Mouse (Mus musculus): ENCODE results near the gene Six1.
A peak's percentile ranks its signal among the peaks of the same experiment; 100 is the strongest.
"Not testable (repeated sequence)": the region's sequence is repeated elsewhere in the genome, so short reads cannot be mapped to it uniquely, and the experiment has no call there.

The Six1 gene

DNA sequence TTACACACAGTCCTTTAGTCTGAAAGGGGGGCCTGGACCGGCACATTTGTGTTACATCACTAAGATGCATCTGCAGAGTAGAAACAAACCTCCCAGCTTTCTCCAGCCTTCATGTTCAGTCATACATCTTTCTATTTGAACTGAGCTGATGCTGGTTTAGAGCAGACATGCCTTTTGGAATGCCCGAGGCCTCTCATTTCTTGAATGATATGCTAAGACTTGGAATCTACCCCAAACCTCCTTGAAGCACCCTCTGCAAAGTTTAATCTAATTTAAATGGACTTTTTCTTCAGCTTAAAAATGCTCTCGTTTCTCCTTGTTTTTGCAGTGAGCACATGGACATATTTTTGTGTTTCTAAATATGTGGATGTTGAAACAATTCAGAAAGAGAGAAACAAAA, 21.0 kb downstream of the Six1 start:
- DNase-seq = no peak

DNA sequence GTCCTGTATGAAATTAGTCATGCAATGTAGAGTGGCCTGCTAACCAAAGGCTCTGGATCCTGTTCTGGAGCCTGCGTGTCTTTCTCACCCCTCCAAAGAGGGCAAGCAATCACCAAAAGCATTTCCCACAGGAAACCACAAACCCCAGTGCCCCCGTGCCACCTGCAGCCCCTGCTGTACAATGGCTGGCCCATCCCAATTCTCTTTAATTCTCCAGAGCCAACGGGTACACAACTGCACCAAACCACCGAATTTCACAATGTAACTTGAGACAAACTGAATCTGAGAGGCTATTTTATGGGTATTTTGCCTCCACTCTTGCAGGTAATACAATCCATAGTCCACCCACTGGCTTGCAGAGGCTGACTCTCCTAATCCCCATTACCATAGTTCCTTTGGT, 22.4 kb downstream of the Six1 start:
- DNase-seq = no peak

DNA sequence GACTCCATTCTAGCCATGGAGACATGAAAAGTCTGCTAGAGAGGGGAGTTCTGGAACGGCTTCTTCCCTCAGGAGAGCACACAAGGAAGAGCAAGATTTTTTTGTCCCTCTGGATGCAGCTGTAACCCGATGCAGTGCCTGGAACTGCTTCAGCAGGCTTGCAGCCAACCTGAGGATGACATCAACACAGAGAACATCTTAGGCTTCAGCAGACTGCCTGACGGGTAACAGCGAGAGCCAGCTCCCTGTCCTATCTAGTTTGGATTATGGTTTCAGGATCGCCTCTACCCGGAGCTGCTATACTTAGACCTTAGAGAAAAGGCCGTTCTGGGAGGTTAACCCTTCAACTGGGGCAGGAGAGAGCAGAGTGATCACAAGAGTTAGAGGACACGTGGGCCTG, 28.2 kb downstream of the Six1 start:
- no peak for DNase-seq

DNA sequence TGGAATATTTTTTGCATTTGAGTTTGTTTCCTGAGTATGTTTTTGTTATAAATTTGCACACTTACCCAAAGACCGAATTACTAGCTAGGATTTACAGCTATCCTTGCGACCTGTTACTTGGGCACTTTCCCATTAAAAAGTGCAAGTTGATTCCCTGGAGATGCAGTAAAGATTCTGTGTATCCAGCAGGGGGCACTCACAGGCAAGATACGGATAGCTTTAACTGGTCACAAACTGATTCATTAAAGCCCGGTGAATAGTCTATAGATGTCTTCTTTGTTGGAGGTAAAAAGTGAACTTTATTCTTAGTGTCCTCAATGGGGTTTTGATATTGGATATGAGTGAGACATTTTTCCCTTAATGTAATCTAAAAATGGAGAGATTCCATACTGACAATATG, 32.7 kb downstream of the Six1 start:
- peak; percentile 32 for DNase-seq

DNA sequence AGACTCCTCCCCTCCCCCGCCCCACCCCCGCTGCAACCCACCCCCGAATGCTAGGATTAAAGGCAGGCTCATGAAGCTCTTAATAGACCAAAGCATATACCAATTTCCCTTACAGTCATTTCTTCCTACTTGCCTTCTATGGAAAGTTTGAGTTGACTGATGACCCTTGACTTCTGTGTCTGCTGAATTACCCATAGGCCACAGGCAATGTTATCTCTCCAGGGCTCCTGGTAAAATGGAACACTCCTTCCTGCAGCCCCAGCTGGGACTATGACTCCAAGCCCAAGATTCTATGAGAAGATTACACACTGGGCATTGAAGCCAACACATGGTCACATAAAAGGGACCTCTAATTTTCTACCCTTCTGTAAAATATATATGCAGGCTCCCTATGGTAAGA, 33.3 kb downstream of the Six1 start:
- no peak for DNase-seq

DNA sequence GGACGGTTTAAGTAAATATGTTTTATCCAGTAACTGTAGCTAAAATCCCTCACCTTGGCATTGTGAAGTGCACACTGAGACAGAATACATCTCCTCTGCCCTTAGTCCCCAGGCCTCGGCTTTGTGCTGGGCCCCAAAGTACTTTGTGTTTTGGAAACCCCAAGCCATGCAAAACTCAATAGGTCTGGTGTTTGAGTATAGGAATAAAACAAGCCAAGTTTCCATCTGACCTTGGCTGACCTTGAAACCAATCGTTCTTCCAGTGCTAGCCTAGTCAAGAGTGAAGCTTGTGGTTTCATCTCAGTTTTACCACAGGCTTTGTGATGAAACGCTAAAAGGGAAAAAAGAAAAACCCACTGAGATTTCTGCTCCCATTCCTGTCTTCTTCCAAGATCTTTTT, 34.8 kb downstream of the Six1 start:
- DNase-seq = no peak

DNA sequence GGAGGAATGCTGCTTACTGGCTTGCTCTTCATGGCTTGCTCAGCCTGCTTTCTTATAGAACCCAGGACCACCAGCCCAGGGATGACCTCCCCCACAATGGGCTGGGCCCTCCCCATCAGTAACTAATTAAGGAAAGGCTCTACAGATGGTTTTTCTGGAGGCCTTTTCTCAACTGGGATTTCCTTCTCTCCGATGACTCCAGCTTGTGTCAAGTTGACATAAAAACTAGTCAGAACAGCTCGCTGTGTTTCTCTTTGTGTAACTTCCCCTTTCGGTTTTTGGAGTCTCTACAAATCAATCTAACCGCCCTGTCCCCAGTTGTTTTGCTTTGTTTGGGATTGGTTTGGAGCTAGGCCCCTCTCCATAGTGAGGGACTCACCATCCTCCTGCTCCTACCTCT, 37.5 kb downstream of the Six1 start:
- no peak for DNase-seq

DNA sequence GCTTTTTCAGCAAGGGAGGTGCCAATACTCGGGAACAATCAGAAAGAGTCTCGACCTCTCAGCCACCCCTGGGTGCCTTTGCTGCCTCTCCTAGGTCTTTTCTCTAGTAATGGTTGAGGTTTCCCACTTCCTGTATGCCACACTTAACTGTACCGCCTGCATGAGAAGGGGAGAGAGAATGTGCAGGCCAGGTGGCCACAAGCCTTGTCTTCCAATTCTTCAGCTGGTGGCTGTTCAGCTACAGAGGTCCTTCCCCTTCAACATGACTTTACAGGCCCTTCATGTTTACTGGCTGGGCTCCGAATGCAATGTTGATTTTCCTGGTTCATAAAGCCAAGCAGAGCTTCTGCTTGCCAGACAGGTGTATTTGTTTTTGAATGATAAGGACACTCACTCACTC, 39.4 kb downstream of the Six1 start:
- no peak for DNase-seq

DNA sequence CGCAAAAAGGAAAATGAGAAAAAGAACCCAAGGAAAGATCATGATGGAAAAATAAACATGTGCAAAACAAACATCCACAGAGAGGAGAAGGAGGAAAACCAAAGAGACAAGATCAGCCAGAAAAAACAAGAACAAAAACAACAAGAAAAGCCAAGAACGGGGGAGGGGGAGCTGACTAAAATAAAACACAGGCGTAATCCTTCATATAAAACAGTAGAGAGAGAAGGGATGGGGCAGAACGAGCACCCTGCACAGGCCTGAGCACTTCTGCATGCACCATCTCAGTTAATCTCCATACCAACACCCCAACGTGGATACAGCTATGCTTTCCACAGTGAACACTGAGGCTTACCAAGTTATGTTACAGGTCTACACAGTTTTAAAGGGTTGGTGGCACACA, 40.9 kb downstream of the Six1 start:
- no peak for DNase-seq

DNA sequence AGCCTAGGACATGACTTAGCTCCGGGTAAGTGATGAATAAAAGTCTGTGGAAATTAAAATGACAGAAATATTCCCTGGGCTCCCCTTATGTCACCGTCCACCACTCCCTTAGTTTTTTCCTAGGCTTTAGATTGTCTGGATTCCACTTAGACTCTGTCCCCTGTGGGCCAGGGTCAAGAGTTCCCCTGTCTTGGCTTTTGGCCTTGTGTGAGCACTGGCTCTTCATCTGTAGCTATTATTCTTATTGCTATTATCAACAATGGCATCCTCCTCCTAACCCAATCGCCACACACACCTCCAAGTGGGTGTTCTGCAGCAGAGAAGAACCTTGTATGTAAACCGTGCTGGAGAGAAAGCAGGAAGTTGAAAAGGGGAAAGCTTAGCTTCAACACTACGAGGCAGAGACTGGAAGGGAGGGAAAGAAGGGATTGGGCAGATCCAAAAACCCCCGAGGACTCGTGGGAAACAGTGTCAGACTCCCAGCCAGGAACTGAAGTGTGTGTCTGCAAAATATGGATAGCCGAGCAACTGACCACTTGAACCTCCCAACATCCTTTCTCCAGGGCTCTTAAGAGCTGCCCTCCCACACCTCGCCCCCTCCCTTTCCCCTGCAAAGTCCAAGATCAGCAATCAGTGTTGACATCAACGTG, 41.4 kb downstream of the Six1 start:
- DNase-seq = no peak

DNA sequence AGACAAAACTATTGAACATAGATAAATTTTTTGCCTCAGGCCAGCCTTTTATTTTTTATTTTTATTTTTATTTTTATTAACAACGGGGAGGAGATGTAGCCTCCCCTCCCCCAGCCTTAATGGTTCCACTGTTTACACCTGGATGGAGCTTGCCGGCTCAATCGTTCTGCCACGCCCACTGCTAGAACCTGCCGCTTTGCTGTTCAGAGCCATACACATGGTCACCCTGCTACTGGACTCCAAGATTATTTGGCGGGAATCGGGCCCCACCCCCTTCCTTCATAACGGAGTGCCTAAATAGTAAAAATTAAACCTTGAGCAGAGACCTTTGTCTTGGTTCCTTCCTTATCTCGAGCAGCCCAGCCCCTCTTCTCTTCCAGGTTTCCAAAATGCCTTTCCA, 50.8 kb downstream of the Six1 start:
- not testable (repeated sequence) for DNase-seq

DNA sequence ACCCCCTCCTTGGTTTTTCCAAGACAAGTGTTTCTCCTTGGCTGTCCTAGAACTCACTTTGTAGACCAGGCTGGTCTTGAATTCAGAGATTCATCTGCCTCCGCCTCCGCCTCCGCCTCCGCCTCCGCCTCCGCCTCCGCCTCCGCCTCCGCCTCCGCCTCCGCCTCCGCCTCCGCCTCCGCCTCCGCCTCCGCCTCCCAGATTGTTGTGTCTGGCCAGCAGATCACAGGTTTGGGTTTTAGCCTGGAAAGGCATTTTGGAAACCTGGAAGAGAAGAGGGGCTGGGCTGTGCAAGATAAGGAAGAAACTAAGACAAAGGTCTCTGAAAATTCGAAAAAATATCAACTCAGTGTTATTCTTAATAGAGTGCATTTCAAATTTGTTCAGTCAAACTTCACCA, 51.4 kb downstream of the Six1 start:
- DNase-seq = not testable (repeated sequence)

DNA sequence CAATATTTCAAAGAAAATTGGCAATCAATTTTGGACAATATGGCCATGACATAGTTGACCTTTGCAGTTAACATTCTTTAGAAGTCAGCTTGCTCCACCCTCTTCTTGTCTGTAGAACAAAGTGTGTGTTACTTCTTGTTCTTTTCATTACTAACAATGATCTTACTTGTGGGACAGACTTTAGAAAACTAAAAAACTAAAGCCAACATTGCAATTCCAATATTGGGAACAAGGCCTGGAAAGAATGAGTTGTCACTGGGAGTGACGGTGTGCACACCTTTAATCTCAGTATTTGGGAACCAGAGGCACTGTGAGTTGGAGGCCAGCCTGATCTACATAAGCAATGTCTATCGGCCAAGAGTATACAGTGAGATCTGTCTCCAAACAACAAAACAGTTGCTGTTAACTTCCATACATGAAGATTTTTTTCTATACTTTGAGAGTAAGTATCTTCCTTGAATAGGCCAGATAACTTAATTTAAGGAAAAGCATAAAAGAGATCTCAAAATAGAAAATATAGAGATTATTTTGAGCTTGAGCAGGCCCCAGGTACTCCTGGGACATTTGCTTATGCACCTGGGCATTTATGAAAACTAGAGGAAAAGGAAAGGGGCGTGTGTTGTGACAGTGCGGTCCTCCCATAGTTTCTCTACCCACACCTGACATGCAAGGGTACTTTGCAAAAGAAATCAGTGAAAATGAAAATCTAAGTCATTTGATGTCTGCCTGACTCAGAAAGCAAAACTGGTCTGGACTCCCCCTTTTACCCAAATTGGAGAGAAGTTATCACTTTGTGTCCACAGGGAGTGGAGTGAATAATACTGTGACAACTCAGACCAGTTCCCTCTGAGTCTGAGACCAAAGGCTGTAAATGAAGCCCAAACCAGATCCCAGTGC, 55.3 kb downstream of the Six1 start:
- no peak for DNase-seq

DNA sequence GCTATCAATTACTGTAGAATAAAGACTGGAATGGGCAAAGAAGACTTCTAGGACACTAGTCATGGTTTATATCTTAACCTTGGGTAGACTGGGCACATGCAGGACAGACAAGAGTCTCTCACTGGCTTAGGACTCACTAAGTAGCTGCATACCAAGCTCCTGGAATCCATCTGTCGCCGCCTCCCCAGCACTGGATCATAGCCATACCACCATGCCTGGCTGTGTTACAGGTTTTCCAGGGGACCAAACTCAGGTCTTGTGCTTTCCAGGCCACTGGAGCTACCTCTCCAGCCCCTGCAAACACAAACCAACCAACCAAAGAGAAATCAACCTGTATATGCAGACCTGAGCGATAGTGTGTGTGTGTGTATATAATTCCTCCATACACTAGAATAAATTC, 57.0 kb downstream of the Six1 start:
- no peak for DNase-seq

Measured in cerebellum, adult 11-12 months (tissue).